Mouse (Mus musculus): ENCODE measurements at regions not wholly inside any gene's neighbourhood (a gene's known extent, or its start where the extent isn't known, plus 50 kb on each side); places are given as distances from the start of the nearest gene placed in this dataset.
A peak's percentile ranks its signal among the peaks of the same experiment; 100 is the strongest.

GRCm38 (mm10) chr8:115953783-115954470 lies 246.3 kb upstream of the Maf start:
- ATAC-seq (no peak), DNase-seq (no peak)
- no peak overlapping the region for H3K4me2 ChIP-seq (ENCODE audit: low read depth)
- no peaks in the 10 kb centered on the region for H3K4me1 ChIP-seq (ENCODE audit: insufficient read depth)
- H3K9ac ChIP-seq = no peak overlapping the region
- no peak overlapping the region for H3K27ac ChIP-seq (ENCODE audit: low read depth, low read length)
- H3K9me3 ChIP-seq (ENCODE audit: low read length) = no peaks in the 10 kb centered on the region
- H3K4me3 ChIP-seq (ENCODE audit: low read depth, low read length) = no peak overlapping the region
- no peak for TF ChIP-seq CTCF (IDR thresholded peaks at IDR 0.05; ENCODE audit: low read depth)
- no peaks in the 10 kb centered on the region for H3K36me3 ChIP-seq (ENCODE audit: insufficient read depth)
- H3K27me3 ChIP-seq (ENCODE audit: insufficient read depth, low read length) = no peaks in the 10 kb centered on the region
- WGBS = 87% methylated on average over 7 of the region's 7 CpGs

GRCm38 (mm10) chr8:115952496-115952895 lies 244.9 kb upstream of the Maf start:
- H3K27ac ChIP-seq (ENCODE audit: low read depth, low read length) = no peak overlapping the region
- H3K9ac ChIP-seq = no peak overlapping the region
- ATAC-seq = no peak
- H3K36me3 ChIP-seq (ENCODE audit: insufficient read depth) = no peaks in the 10 kb centered on the region
- H3K4me3 ChIP-seq (ENCODE audit: low read depth, low read length) = no peak overlapping the region
- TF ChIP-seq CTCF (IDR thresholded peaks at IDR 0.05; ENCODE audit: low read depth) = no peak
- H3K9me3 ChIP-seq (ENCODE audit: low read length) = no peaks in the 10 kb centered on the region
- H3K4me2 ChIP-seq (ENCODE audit: low read depth) = no peak overlapping the region
- 84% methylated on average over 1 of the region's 1 CpGs for WGBS
- DNase-seq = no peak
- no peaks in the 10 kb centered on the region for H3K4me1 ChIP-seq (ENCODE audit: insufficient read depth)
- H3K27me3 ChIP-seq (ENCODE audit: insufficient read depth, low read length) = no peaks in the 10 kb centered on the region

GRCm38 (mm10) chr8:115948916-115949315 lies 241.3 kb upstream of the Maf start:
- H3K9me3 ChIP-seq (ENCODE audit: low read length) = no peaks in the 10 kb centered on the region
- no peak overlapping the region for H3K9ac ChIP-seq
- no peaks in the 10 kb centered on the region for H3K27me3 ChIP-seq (ENCODE audit: insufficient read depth, low read length)
- H3K27ac ChIP-seq (ENCODE audit: low read depth, low read length) = no peak overlapping the region
- no peak overlapping the region for H3K4me2 ChIP-seq (ENCODE audit: low read depth)
- H3K36me3 ChIP-seq (ENCODE audit: insufficient read depth) = no peaks in the 10 kb centered on the region
- whole genome bisulfite sequencing = 90% methylated on average over 2 of the region's 2 CpGs
- H3K4me3 ChIP-seq (ENCODE audit: low read depth, low read length) = no peak overlapping the region
- ATAC-seq (no peak), DNase-seq (no peak)
- no peak for TF ChIP-seq CTCF (IDR thresholded peaks at IDR 0.05; ENCODE audit: low read depth)
- H3K4me1 ChIP-seq (ENCODE audit: insufficient read depth) = no peaks in the 10 kb centered on the region

- WGBS = 84% methylated on average over 2 of the region's 2 CpGs
- H3K4me3 ChIP-seq (ENCODE audit: low read depth, low read length) = no peak overlapping the region
- no peak overlapping the region for H3K9ac ChIP-seq
- H3K27ac ChIP-seq (ENCODE audit: low read depth, low read length) = no peak overlapping the region
- H3K27me3 ChIP-seq (ENCODE audit: insufficient read depth, low read length) = no peaks in the 10 kb centered on the region
- no peaks in the 10 kb centered on the region for H3K36me3 ChIP-seq (ENCODE audit: insufficient read depth)
- no peak overlapping the region for H3K4me2 ChIP-seq (ENCODE audit: low read depth)
- no peak for ATAC-seq
- no peak; the same call in 1 of the 2 replicates for TF ChIP-seq CTCF (IDR thresholded peaks at IDR 0.05; ENCODE audit: low read depth)
- H3K4me1 ChIP-seq (ENCODE audit: insufficient read depth) = peaks cover 3% of the 10 kb centered on the region; the same call in 1 of the 2 replicates
- no peaks in the 10 kb centered on the region for H3K9me3 ChIP-seq (ENCODE audit: low read length)
- DNase-seq = no peak
These were observed 240.4 kb upstream of the Maf start for GRCm38 (mm10) chr8:115948036-115948435.

- peak; percentile 45; the same call in 1 of the 2 replicates for ATAC-seq
- no peaks in the 10 kb centered on the region for H3K9me3 ChIP-seq (ENCODE audit: low read length)
These were observed 235.3 kb upstream of the Maf start for GRCm38 (mm10) chr8:115942731-115943509.

GRCm38 (mm10) chr8:115929472-115930210 lies 222.0 kb upstream of the Maf start:
- H3K4me2 ChIP-seq (ENCODE audit: low read depth) = no peak overlapping the region
- WGBS = 76% methylated on average over 8 of the region's 8 CpGs
- H3K27ac ChIP-seq (ENCODE audit: low read depth, low read length) = no peak overlapping the region
- no peaks in the 10 kb centered on the region for H3K36me3 ChIP-seq (ENCODE audit: insufficient read depth)
- no peaks in the 10 kb centered on the region for H3K4me1 ChIP-seq (ENCODE audit: insufficient read depth)
- no peaks in the 10 kb centered on the region for H3K27me3 ChIP-seq (ENCODE audit: insufficient read depth, low read length)
- no peaks in the 10 kb centered on the region for H3K9me3 ChIP-seq (ENCODE audit: low read length)
- TF ChIP-seq CTCF (IDR thresholded peaks at IDR 0.05; ENCODE audit: low read depth) = no peak
- H3K4me3 ChIP-seq (ENCODE audit: low read depth, low read length) = no peak overlapping the region
- ATAC-seq (no peak), DNase-seq (no peak)
- no peak overlapping the region for H3K9ac ChIP-seq

More at GRCm38 (mm10) chr8:115942731-115943509, 235.3 kb upstream of the Maf start:
- no peaks in the 10 kb centered on the region for H3K36me3 ChIP-seq (ENCODE audit: insufficient read depth)
- DNase-seq = peak; percentile 57
- H3K9ac ChIP-seq = no peak overlapping the region
- H3K4me1 ChIP-seq (ENCODE audit: insufficient read depth) = peaks cover 7% of the 10 kb centered on the region; the same call in 1 of the 2 replicates
- TF ChIP-seq CTCF (IDR thresholded peaks at IDR 0.05; ENCODE audit: low read depth) = no peak
- H3K4me2 ChIP-seq (ENCODE audit: low read depth) = no peak overlapping the region; the same call in 1 of the 2 replicates
- no peak overlapping the region for H3K4me3 ChIP-seq (ENCODE audit: low read depth, low read length)
- 28% methylated on average over 16 of the region's 16 CpGs for WGBS
- no peak overlapping the region for H3K27ac ChIP-seq (ENCODE audit: low read depth, low read length)
- no peaks in the 10 kb centered on the region for H3K27me3 ChIP-seq (ENCODE audit: insufficient read depth, low read length)

Data from forebrain, postnatal 0 days (tissue).